Mouse (Mus musculus): ENCODE results near the gene Zfp953.
A peak's percentile ranks its signal among the peaks of the same experiment; 100 is the strongest.
"Not testable (repeated sequence)": the region's sequence is repeated elsewhere in the genome, so short reads cannot be mapped to it uniquely, and the experiment has no call there.

The Zfp953 gene

GRCm38 (mm10) chr13:67360131-67360744 lies at the start of gene Zfp953, which contains the start of gene Gm28044:
Gene Zfp953 (minus strand): TSS chr13:67360605.
Gene Gm28044 (minus strand): TSS chr13:67360536.
- peak; percentile 92 for DNase-seq (ENCODE audit: low spot score)

GRCm38 (mm10) chr13:67399183-67399903 lies 38.9 kb upstream of the Zfp953 start, which contains the start of gene Zfp429:
Gene Zfp429 (minus strand): TSS chr13:67399819.
- DNase-seq (ENCODE audit: low spot score): peak; percentile 51

- DNase-seq (ENCODE audit: low spot score): not testable (repeated sequence)
Measured at GRCm38 (mm10) chr13:67376255-67376654, 15.8 kb upstream of the Zfp953 start.

GRCm38 (mm10) chr13:67375050-67375911 lies 14.9 kb upstream of the Zfp953 start, which contains the start of the genes Gm28041 and Zfp456:
Gene Gm28041 (minus strand): TSS chr13:67375733.
Gene Zfp456 (minus strand): TSS chr13:67375810.
- not testable (repeated sequence) for DNase-seq (ENCODE audit: low spot score)

- no peak for DNase-seq (ENCODE audit: low spot score)
Measured at GRCm38 (mm10) chr13:67351854-67352253, 8.6 kb downstream of the Zfp953 start.

- no peak for DNase-seq (ENCODE audit: low spot score)
Measured at GRCm38 (mm10) chr13:67343422-67343821, 17.0 kb downstream of the Zfp953 start.

GRCm38 (mm10) chr13:67332877-67333276 lies 27.5 kb downstream of the Zfp953 start:
- no peak for DNase-seq (ENCODE audit: low spot score)

GRCm38 (mm10) chr13:67332019-67332724 lies 28.2 kb downstream of the Zfp953 start, which contains the start of gene Zfp595:
Gene Zfp595 (minus strand): TSS chr13:67332570.
- peak; percentile 89 for DNase-seq (ENCODE audit: low spot score)

GRCm38 (mm10) chr13:67306718-67307117 lies 53.7 kb downstream of the Zfp953 start:
- DNase-seq (ENCODE audit: low spot score): no peak

- DNase-seq (ENCODE audit: low spot score): peak; percentile 96
Measured at GRCm38 (mm10) chr13:67305822-67306672, 54.4 kb downstream of the Zfp953 start, which contains the start of gene Zfp457. Gene Zfp457 (minus strand): TSS chr13:67306485.

Data from layer of hippocampus, adult 9-10 months (tissue).